Mouse (Mus musculus) 3T3-L1 (cell line): ENCODE measurements around the gene Slc17a7.
"Not testable (repeated sequence)": the region's sequence is repeated elsewhere in the genome, so short reads cannot be mapped to it uniquely, and the experiment has no call there.

Source experiments
- DNase-seq: peaks from one replicate; pipeline ENCODE4 v3.0.0-alpha.2; 2015; ENCODE audit warnings: low read depth, low spot score

The Slc17a7 gene

DNA sequence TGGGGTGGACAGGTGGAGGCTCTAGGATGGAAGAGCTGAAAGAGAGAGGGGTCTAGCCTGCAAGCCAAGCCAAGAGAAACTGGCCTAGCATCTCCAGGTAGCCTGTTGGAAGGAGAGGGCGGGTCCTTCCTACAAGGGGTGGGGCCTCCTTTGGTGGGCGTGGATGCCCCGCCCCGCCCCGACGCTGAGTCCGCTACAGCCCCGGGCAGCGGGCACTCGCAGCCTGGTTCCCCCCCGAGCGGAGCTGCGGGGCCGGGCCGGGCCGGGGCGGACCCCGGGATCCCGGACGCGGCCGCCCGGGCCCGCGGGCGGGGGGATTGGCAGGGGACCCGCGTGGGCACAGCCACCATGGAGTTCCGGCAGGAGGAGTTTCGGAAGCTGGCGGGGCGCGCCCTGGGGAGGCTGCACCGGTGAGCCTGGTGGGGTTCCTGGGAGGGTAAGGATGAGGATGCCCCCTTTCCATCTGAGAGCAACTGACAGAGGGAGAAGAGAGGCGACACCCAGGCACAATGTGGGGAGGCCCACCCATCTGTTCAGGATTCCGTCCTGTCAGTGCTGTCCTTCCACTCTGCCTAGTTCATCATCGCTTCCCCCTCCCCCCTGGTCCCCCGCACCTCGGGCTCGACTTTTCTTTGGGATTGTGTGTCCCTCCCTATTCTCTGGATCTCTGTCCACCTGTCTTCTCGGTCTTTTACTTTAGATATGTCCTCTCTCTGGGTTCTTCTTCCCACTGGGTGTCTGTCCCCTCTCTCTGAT, at the start of gene Slc17a7:
Gene Slc17a7, plus strand, starts transcription at position 215 of the 756 bp plus-strand sequence.
- DNase-seq, result no peak

DNA sequence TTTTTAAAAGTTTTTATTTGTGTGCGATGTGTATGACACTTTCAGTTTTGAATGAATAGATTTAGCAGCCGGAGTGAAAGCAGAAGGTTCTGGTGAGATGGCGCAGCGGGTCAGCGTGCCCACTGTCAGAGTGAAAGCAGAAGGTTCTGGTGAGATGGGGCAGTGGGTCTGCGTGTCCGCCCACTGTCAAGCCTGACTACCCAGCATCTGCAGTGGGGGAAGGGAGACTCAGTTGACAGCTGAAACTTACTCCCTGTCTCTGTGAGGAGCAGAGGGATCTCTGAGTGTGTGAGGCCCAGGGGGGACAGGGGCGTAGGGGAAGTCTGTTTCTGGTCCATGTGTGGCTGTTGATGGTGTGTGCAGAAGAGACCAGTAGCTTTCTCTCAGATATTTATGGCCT, 46.2 kb upstream of the Slc17a7 start:
- no peak for DNase-seq

DNA sequence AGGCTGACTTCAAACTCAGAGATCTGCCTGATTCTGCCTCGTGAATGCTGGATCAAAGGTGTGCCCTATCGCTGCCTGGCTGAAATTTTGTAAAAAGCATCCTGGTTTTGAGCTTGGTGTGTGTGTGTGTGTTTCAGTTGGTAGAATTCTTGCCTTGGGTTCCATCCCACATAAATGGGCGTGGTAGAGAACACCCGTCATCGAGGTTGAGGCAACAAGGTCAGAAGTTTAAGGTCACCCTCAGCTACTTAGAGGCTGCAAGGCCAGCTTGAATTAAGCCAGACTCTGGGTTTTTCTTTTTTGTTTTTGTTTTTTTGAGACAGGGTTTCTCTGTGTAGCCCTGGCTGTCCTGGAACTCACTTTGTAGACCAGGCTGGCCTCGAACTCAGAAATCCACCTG, 45.4 kb upstream of the Slc17a7 start:
- no peak for DNase-seq

DNA sequence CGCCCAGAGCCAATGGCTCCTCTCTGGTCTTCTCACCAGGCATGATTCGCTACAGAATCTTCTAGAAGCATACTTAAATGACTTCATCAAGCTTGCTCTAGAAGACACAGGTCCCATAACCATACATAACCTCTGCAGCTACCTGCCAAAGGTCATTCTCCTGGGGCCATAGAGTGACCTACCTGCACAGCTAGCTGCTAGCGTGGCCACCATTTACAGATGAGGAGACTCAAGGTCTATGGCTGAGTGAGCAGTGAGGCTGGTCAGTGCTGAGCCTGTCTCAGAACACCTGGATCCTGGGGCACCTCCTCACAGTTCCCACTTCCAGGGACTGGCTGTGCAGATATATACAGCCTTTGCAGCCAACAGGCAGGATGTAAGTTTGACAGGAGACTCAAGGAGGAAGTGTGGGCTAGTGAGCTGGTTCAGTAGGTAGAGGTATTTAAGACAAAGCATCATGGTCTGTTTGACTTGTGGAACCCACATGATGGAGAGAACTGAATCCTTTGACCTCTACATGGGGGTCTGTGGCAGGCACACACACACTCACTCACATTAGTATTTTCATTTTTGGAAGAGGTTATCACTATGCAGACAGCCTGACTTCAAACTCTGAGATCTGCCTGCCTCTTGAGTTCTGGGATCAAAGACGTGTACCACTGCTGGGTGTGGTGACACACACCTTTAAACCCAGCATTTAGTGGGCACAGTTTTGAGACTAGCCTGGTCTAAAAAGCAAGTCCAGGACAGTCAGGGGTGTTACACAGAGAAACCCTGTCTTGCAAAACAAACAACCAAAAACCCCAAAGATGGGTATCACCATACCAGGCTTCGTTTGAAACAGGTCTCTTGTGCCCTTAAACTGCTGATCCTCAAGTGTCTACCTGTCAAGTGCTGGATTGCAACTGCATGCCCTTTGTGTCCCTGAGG, 43.7 kb upstream of the Slc17a7 start:
- no peak for DNase-seq

DNA sequence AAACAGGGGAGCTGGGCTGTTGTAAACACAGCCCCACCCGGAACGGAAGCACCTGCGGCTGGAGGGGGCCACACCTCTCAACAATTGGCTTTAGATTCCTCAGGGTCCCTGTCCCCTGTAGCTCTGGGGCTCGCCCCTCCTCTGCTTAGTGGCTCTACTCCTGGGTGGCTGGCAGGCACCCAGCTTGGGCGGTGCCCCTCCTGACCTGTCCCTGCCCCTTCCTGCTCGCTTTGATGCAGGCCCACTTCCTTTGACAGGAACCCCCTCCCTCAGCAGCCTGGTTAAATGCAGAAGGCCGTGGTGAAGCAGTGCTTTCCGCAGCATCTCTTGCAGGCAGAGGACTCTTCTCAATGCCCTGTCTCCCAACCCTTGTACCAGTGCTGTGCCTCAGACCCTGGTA, 42.3 kb upstream of the Slc17a7 start:
- no peak for DNase-seq

DNA sequence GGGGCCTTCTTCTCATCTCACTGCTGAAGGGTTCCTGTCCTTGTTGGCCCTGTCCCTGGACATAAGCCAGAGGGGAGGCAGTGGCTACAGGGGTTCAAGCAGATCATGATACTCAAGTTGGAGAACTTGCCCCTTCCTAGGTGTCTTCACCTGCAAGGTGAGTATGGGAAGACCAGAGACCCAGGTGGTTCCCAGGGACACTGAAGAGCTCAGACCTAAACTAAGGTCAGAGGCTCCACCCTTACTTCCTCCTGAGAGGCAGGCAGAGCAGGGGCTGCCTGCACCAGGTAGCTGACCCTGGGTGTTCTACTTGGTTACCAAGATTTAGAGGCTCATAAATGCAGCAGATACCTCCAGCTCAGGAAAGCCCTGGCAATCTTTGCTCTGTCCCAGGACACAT, 41.8 kb upstream of the Slc17a7 start:
- DNase-seq, result no peak

DNA sequence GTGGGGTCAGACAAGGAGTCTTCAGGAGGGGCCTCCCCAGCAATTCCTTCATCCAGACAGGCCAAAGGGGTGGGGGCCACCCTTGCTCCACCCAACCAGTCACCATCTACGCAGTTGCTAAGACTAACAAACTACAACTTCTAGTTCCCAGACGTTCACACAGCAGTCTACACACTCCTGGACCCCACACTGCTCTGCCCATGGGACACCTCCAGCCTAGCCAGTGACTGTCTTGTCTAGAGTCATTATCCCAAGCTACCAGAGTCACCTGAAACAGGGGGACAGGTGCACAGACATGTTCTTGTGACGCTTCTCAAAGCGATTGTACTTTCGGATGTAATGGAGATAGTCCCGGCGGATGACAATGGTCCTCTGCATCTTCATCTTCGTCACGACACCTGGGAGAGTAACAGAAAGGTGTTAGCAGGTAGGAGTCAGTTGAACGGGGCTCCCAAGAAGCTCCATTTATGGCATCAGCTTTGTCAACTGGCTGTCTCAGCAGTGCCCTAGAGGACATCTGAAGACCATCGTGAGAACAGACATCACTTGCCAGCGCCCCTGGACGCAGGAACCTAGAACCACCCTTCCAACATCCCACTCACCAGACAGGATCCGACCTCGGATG, 41.1 kb upstream of the Slc17a7 start:
- no peak for DNase-seq

DNA sequence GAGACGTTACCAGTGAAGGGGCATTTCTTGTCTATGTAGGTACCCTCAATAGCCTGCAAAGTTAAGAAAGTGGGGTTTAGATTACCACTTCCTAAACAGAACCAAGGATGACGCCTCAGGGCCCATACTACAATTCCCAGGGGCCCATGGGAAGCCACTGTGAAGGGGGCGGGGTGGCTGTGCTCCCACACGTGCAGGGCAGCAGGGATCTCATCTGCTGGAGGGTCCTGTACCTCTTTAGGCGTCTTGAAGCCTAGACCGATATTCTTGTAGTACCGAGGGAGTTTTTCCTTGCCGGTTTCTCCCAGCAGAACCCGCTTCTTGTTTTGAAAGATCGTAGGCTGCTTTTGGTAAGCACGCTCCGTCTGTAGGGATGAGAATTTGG, 40.6 kb upstream of the Slc17a7 start:
- DNase-seq, result peak; percentile 64

DNA sequence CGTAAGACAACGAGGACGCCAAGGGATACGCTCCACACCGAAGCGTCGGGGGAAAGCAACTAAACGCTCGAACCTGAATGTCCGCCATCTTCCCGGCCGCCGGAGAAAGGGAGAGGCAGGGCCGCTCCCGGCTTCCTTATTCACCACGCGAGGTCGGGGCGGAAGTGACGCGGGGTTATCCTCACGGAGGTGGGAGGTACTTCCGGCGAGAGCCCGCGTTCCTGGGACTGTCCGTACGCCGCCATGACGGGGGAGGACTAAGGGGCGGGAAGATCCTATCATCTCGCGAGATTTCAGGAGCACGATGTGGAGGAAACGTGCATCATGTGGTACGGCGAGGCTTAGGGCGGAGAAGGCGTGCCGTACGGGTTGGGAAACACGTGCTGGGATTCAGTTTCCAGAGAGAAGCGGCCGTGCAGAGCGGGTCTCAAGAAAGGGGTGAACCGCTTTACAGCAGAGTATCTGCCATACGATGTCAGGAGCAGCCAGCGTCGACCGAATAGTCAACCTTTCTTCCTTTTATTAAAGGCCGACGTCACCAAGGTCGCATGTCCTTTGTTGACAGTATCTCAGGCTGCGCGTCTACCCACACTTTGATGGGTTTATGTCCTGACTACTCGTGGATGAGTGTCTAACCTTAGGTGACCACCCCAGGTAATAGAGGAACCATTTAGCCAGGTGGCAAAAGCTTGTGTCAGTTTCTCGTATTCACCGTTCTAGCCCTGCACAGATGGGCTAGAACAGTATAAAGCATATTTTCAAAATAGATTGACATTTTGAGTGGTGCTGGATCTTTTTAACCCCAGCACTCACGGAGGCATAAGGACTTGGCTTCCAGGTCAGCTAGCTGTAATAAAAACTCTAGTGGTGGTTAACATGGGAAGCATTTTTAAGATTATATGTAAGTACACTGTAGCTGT, 39.3 kb upstream of the Slc17a7 start, which contains the start of gene Rps11:
Gene Rps11, minus strand, starts transcription at position 216 of the 920 bp plus-strand sequence.
- DNase-seq, result peak; percentile 99

DNA sequence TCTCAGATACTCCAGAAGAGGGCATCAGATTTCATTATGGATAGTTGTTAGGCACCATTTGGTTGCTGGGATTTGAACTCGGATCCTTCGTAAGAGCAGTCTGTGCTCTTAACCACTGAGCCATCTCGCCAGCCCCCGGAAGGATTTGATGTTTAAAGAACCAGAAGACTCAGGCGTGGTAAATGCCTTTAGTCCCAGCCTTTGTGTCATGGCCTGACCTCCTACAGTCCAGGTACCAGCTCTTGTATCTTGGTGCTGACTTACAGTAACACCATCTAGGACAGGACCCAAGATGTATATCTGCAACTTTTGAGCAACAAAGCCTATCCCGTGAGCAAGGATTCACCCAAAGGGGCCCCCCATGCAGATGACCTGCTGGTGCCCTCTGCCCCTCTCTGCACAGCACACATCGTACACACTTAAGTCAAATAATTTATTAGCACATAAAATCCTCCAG, 38.6 kb upstream of the Slc17a7 start:
- DNase-seq, result peak; percentile 76

DNA sequence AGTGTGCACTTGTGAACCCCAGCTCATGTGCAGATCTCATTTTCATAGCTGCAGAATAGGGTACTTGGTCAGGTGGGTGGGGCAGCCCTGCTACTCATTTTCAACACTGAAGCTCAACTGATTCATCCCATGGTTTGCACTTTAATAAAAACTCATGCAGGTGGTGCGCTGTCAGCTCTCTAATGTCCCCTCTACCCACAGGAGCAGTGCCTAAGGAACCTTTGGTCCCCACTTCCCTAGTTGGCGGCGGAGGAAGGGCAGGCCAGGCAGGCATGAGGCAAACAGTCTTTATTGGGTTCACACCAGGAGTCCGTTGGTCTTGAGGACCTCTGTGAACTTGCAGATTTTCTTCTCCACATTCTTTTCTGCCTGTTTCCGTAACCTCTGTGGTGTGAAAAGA, 38.1 kb upstream of the Slc17a7 start:
- not testable (repeated sequence) for DNase-seq

DNA sequence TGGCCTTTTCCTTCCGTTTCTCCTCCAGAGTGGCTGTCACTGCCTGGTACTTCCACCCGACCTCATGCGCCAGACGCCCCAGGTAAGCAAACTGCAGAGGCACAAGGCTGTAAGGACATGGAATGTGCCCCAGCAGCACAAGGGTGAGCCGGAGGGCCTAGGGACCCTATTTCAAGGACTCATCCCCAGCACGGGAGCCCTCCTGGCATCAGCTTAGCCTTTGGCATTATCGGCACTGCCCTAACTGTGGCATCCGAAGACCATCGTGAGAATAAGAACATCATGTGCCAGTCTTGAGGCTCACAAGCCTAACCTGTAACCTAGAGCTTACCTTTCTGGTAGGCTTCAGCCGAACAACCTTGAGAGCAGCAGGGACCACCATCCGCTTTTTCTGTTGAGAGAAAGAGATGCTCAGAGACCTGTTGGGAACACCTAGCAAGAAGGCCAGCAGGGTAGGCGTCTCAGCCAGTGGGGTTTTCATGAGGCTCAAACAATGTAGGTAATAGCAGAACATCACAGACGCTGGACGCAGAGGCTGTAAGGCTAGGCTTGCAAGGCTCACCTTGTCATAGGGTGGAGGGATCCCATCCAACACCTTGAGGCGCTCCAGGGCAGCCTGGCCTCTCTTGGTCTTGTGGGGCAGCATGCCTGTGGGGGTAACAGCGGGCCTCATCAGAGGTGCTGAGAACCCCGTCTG, 37.5 kb upstream of the Slc17a7 start:
- no peak for DNase-seq

DNA sequence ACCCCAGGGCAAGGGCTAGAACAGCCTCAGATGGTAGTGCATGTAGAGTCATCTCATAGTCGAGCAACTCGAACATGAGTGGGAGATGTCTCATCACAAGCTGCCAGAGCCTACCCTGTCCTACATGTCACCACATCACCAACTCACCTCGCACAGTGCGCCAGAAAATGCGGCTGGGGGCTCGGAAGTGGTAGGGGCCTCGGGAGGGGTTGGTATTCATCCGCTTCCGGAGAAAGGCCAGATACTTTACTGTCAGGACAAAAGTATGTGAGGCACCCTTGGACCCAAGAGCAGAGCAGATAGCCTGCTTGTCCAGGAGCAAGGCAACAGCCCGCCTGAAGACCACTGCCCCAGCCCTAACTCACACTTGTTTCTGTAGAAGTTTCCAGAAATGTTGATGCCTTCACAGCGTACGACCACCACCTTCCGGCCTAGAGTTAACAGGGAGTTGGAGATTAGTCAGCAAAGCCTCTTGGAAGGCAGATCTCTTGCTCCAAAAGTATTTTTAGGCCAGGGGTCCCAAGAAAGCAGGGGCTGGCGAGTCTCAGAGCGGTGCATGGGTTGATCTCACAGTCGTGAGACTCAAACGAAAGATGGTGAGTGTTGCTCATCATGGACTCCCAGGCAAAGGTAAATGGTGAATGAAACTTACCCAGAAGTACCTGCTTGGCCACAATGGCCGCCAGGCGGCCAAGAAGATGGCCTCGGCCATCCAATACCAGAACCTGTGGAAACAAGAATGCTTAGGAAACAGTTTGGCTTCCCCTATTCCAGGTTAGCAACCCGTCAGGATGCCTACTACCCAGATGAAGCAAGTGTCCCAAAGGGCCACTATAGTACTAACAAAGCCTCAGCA, 36.7 kb upstream of the Slc17a7 start:
- DNase-seq, result peak; percentile 42

DNA sequence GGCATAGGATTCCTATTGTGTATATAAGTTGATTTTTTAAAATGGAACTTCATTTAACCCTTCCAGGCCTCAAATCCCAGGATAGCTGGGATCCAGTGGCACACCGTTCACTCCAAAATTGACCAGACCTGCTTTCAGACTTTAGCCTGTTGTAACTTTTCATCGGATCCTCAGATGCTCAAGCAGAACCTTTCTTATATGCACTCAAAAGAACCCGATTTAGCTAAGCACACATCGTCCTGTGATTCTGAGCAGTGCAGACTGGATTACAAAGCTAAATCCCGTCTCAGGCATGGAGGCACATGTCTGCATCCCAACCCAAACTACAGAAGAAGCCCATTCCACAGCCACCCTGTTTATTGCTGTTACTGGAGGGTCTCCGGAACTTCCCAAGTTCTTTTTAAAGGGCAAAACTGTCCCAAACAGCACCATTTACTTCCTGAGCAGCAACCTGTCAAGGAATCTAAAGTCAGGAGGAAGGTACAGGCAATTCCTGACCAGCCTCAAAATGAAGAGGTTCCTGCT, 36.0 kb upstream of the Slc17a7 start:
- DNase-seq, result peak; percentile 22

DNA sequence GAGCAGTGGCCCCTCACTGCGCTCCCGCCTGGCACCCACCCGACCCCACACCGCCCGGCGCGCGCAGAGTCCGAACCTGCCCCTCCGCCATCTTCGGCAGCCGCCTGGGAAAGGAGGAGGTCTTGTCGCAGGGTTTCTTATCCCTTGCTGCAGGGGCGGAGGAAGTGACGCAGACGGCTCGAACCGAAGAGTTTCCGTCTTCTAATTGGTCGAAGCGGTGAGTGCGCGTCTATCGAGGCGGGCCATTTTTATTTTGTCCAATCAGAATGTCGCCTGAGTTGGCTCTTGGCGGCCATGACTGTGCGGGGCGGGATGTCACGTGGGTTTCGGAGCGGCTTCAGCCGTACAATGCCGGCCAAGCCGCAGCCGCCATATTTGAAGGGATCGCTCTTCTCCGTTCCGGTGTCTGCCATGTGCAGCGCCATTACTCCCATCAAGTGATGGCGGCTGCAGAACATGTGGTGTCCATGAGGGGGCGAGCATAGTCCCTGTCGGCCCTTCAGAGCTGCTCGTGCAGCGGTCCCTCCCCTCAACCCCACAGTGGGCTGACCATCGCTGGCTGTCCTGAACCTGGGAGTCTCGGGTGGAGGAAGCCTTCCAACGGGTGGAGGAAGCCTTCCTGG, 35.0 kb upstream of the Slc17a7 start, which contains the start of gene Rpl13a:
Gene Rpl13a, minus strand, starts transcription at position 138 of the 623 bp plus-strand sequence.
- peak; percentile 98 for DNase-seq

DNA sequence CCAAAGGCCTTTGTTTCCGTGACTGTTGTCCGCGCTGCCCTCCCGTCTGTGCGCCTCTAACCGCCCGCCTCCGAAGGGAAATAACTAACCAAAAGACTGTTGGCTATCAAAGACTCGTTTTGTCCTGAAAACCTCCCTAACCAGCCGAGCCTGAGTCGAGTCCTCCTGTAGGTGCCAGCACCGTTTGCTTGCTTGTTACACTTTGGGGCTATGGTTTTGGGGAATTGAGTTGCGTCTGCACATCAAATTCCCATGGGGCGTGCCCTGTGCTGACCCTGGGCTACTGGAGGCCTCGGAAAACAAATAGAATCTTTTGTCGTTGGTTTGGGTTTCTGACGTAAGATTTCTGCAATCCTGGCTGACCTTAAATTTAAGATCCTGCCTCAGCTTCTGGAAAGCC, 34.4 kb upstream of the Slc17a7 start:
- DNase-seq, result peak; percentile 73

DNA sequence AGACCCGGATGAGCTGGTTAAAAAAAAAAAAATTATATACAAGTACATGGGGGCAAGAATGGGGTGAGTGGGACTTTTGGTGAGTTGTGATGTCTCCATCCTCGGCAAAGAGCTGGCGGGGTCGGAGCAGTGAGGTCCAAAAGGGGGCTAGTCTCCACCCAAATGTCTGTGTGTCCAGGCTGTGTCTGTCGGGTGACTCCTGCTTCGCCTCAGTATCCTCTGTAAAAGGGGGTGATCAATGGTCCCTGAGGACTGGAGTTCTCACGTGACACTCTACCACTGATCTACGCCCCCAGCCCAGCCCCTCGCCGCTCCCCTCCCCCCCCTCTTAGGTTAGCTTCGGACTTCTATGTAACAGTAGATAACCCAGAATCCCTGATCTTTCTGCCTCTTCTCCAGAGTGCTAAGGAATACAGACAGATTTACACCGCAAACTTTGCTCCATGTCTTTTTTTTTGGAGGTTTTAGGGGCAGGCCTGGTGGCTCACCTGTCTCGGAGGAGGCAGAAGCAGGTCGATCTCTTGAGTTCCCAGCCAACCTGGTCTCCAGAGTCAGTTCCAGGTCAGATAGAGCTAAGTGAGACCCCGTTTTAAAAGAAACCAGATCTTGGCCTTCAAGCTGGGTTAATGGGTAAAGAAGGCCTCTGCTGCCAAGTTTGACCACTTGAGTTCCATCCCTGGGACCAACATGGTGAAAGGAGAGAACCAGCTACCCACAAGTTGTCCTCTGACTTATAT, 33.8 kb upstream of the Slc17a7 start:
- DNase-seq, result no peak

DNA sequence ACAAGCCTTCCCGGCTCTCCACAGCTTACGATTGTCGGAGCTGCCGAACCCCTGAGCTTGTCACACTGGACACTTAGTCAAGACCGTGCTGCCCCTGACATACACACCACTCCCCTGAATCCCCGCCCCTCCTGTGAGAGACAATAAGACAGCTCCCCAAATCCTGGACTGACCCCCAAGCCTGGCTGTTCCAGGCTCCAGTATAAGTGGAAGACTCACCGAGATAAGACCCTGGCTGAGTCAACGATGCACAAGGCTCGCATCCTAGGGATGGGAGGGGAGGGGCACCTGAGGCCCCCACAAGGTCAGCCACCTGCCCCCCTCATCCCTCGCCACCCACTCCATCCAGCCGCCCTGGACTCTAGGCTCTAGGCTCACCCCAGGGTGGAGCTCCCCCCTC, 31.9 kb upstream of the Slc17a7 start:
- no peak for DNase-seq
